31 mouse cellular contexts compared by ENCODE assay signal in genomic region chr8:91360644-91361357, GRCm38 (mm10). TPM values are rescaled to one million over a fixed set of nuclear protein-coding genes. Genes with fewer than 3 reads are reported as not detected.
DNase-seq lines count a peak whose midpoint lies in the region; ATAC-seq lines count a peak whose summit lies in the region.
"Had no signal": no experiment of that assay in that cellular context is flagged by ENCODE, and none has a peak within 500 bp of the region (broad histone marks: within the 10 kb centered on the region; RNA-seq: fewer than 3 reads in every experiment).

No protein-coding gene starts in this region.

- no peaks in the 10 kb centered on the region for H3K9me3 ChIP-seq in heart, embryonic 15.5 days (replicated peaks)
- H3K9me3 ChIP-seq: embryonic facial prominence, embryonic 12.5 days; forebrain, embryonic 10.5 days; forebrain, embryonic 15.5 days; liver, embryonic 13.5 days; neural tube, embryonic 12.5 days had no signal

- ATAC-seq in heart, embryonic 15.5 days (replicated peaks; ENCODE audit: insufficient number of reproducible peaks, insufficient read depth, low FRiP score, low read depth): no peak
- ATAC-seq in common myeloid progenitor, adult 5-6 weeks (replicated peaks; ENCODE audit: low read depth, poor library complexity, severe bottlenecking): peak; percentile 18
- ATAC-seq in megakaryocyte progenitor cell, adult 5-6 weeks (replicated peaks; ENCODE audit: poor library complexity): 0 out of 2 replicates have a peak, but pooled peaks have one; percentile 18
- no peak for ATAC-seq in cerebellum, adult (ENCODE audit: insufficient number of reproducible peaks, low FRiP score, low TSS enrichment)
- ATAC-seq: activated CD4-positive, CD25-positive, alpha-beta regulatory T cell, adult 4 months; forebrain, embryonic 15.5 days; inflammation-experienced regulatory T-cells, adult 6 months; lung, postnatal 0 days had no signal

- H3K4me3 ChIP-seq in heart, embryonic 15.5 days: no peak overlapping the region
- H3K4me3 ChIP-seq: embryonic facial prominence, embryonic 12.5 days; forebrain, embryonic 10.5 days; forebrain, embryonic 15.5 days; layer of hippocampus, adult 2 months; left cerebral cortex, adult 2 months; liver, embryonic 13.5 days; myocyte; neural tube, embryonic 12.5 days had no signal

- H3K9ac ChIP-seq in heart, embryonic 15.5 days: no peak overlapping the region
- H3K9ac ChIP-seq: embryonic facial prominence, embryonic 12.5 days; forebrain, embryonic 15.5 days; hindbrain, embryonic 14.5 days; liver, embryonic 13.5 days; neural tube, embryonic 12.5 days had no signal

- WGBS in heart, embryonic 15.5 days: 85% methylated on average over 10 of the region's 10 CpGs

- no peak overlapping the region for H3K4me2 ChIP-seq in heart, embryonic 15.5 days
- H3K4me2 ChIP-seq: embryonic facial prominence, embryonic 12.5 days; forebrain, embryonic 15.5 days; hindbrain, embryonic 14.5 days; liver, embryonic 13.5 days; midbrain, embryonic 11.5 days; neural tube, embryonic 12.5 days had no signal

- no peaks in the 10 kb centered on the region for H3K36me3 ChIP-seq in heart, embryonic 15.5 days
- H3K36me3 ChIP-seq: embryonic facial prominence, embryonic 12.5 days; forebrain, embryonic 15.5 days; liver, embryonic 13.5 days; neural tube, embryonic 12.5 days had no signal

- H3K27me3 ChIP-seq in heart, embryonic 15.5 days: no peaks in the 10 kb centered on the region
- H3K27me3 ChIP-seq: CH12.LX; embryonic facial prominence, embryonic 12.5 days; forebrain, embryonic 15.5 days; liver, embryonic 13.5 days had no signal

- peak overlapping the region; percentile 29; the same call in 1 of the 2 replicates for H3K27ac ChIP-seq in heart, embryonic 15.5 days
- H3K27ac ChIP-seq: embryonic facial prominence, embryonic 12.5 days; forebrain, embryonic 10.5 days; forebrain, embryonic 15.5 days; hindbrain, embryonic 14.5 days; layer of hippocampus, adult 2 months; left cerebral cortex, adult 2 months; liver, embryonic 13.5 days; macrophage; neural tube, embryonic 12.5 days; stomach, postnatal 0 days had no signal

- no peak for DNase-seq in heart, adult 8-10 months (ENCODE audit: low spot score)
- peak; percentile 71 for DNase-seq in 416B (ENCODE audit: low read depth)
- DNase-seq: adrenal gland, adult 2 months; adrenal gland, postnatal 36 days; cerebellum, adult 2 months; cerebellum, postnatal 25 days; heart, postnatal 36 days; kidney, adult 11 months; kidney, postnatal 25 days; liver, embryonic 13.5 days; lung, adult 18-20 months; right cerebral cortex, postnatal 4 days had no signal

- H3K4me1 ChIP-seq in heart, embryonic 15.5 days (replicated peaks): peaks cover 39% of the 10 kb centered on the region

RNA-seq across cellular contexts. Expression of gene Fto, which starts 47.5 kb away (rescaled TPM):
- polyA plus RNA-seq in heart, embryonic 15.5 days (2015; fragmentation: Nextera tagmentation; extraction: Ambion mirVana): 56.1 and 72.7 TPM in 2 replicates
- 10 to 100 TPM; 59.3 to 70.7 (median 65.1) TPM for total RNA-seq in heart, adult 8-10 months (2022)
- total RNA-seq in common myeloid progenitor, adult 5-6 weeks (2017): 36.0 and 40.3 TPM in 2 replicates
- total RNA-seq in megakaryocyte progenitor cell, adult 5-6 weeks (2015): 50.0 and 54.6 TPM in 2 replicates
- 26.4 and 34.7 TPM in 2 replicates for total RNA-seq in megakaryocyte progenitor cell, adult 5-6 weeks (2017)

RNA-seq across cellular contexts. Expression of gene Rpgrip1l, which starts 47.7 kb away (rescaled TPM):
- polyA plus RNA-seq in heart, embryonic 15.5 days (2015; fragmentation: Nextera tagmentation; extraction: Ambion mirVana): 5.4 and 6.8 TPM in 2 replicates
- 1 to 10 TPM; 3.4 to 5.3 (median 4.2) TPM for total RNA-seq in heart, adult 8-10 months (2022)
- 15.5 and 48.8 TPM in 2 replicates for total RNA-seq in common myeloid progenitor, adult 5-6 weeks (2017)
- total RNA-seq in megakaryocyte progenitor cell, adult 5-6 weeks (2015): 10.1 and 13.6 TPM in 2 replicates
- total RNA-seq in megakaryocyte progenitor cell, adult 5-6 weeks (2017): 11.6 and 14.6 TPM in 2 replicates

Comparison
In these comparisons a context has a peak if more than half of its experiments do, and no peak if none do; other contexts are left out.
1. ATAC-seq: peak in common myeloid progenitor, adult 5-6 weeks (single experiment) and megakaryocyte progenitor cell, adult 5-6 weeks (single experiment); none in heart, embryonic 15.5 days (single experiment) and cerebellum, adult (single experiment).